Mouse (Mus musculus) MEL (cell line): ENCODE measurements at regions not wholly inside any gene's neighbourhood (a gene's known extent, or its start where the extent isn't known, plus 50 kb on each side); places are given as distances from the start of the nearest gene placed in this dataset.

Source experiments
- CTCF ChIP-seq, 3 experiments: IDR thresholded peaks in 2 of 3; conservative IDR thresholded peaks in 1 of 3; 2 replicates each; pipeline ENCODE4 v1.5.1; 2011 to 2012; ENCODE audit warnings: low read length in 3 of 3, low read depth in 2 of 3, mild to moderate bottlenecking in 2 of 3, improper control_type of control experiment in 1 of 3, inconsistent platforms in 1 of 3, mixed read lengths in 1 of 3, moderate library complexity in 1 of 3; ENCODE audit not compliant: control insufficient read depth in 1 of 3, insufficient read depth in 1 of 3, poor library complexity in 1 of 3, severe bottlenecking in 1 of 3
- MAX ChIP-seq: IDR thresholded peaks from 2 replicates; pipeline ENCODE4 v1.6.1; 2011; ENCODE audit warnings: low read length, improper control_type of control experiment
- RCOR1 ChIP-seq: IDR thresholded peaks from 2 replicates; pipeline ENCODE4 v1.6.1; 2012; ENCODE audit warnings: low read depth, mild to moderate bottlenecking, inconsistent platforms, low read length, improper control_type of control experiment

DNA sequence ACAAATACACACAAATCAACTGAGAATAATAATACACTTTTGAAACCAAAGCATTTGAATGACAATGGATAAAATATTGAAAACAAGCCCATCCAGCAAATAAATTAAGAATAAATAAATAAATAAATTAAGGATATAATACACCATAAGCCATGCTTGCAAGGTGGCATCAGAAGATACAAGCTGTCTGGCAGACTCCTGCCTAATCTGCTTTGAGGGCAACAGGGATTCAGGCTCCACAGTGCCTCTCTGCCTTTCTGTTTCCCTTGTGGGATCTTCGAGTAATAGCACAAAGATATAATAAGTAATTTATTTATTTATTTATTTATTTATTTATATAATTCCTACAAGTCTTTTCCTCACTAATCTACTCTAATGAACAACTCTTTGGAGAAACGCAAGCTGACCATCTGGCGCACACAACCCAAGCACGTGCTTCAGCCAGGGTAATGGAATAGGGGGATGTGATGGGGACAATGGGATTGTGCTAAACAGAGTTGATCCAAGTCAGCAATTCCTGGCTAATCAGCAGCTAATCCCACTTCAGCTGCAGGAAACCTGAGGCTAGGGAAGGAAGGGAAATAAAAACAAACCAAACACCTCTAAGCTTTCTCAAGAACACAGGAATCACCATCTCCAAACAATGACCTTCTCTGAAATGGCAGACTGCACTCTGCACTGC, 205.8 kb upstream of the Cd180 start:
- TF ChIP-seq CTCF (IDR thresholded peaks at IDR 0.05 in 2 of 3, conservative IDR thresholded peaks at IDR 0.05 in 1 of 3; ENCODE audit: control insufficient read depth in 1 of 3, insufficient read depth in 1 of 3, low read depth in 2 of 3, low read length in 3 of 3, poor library complexity in 1 of 3, severe bottlenecking in 1 of 3) (no peak), RCOR1 (no peak), MAX (no peak)
